ENCODE assay signal across 14 mouse cellular contexts in genomic region chr3:79879246-79879645, GRCm38 (mm10). TPM values are rescaled to one million over a fixed set of nuclear protein-coding genes. Genes with fewer than 3 reads are reported as not detected.
DNase-seq lines count a peak whose midpoint lies in the region; ATAC-seq lines count a peak whose summit lies in the region.
"Had no signal": no experiment of that assay in that cellular context is flagged by ENCODE, and none has a peak within 500 bp of the region (broad histone marks: within the 10 kb centered on the region; RNA-seq: fewer than 3 reads in every experiment).

No protein-coding gene starts in this region.

- no peak for ATAC-seq in heart, embryonic 15.5 days (replicated peaks; ENCODE audit: insufficient number of reproducible peaks, insufficient read depth, low FRiP score, low read depth)
- no peak for ATAC-seq in lung, embryonic 15.5 days (ENCODE audit: borderline replicate concordance, extremely low read depth, low FRiP score, low TSS enrichment)
- peak; percentile 91 for ATAC-seq in intestine, embryonic 16.5 days
- 0 out of 2 replicates have a peak, but pooled peaks have one; percentile 26 for ATAC-seq in neural tube, embryonic 15.5 days (ENCODE audit: low FRiP score)
- no peak for ATAC-seq in megakaryocyte-erythroid progenitor cell, adult 5-6 weeks (replicated peaks; ENCODE audit: low FRiP score, low TSS enrichment, poor library complexity, severe bottlenecking)

- intact Hi-C loops in heart, postnatal 10 days (cut with DNase I), result no loop called here

- 0 out of 2 replicates have a peak overlapping the region, but pooled peaks have one; percentile 9 for H3K4me3 ChIP-seq in heart, embryonic 15.5 days
- no peak overlapping the region for H3K4me3 ChIP-seq in lung, embryonic 15.5 days
- peak overlapping the region; percentile 17; the same call in 1 of the 2 replicates for H3K4me3 ChIP-seq in intestine, embryonic 16.5 days (ENCODE audit: low read length)
- no peak overlapping the region for H3K4me3 ChIP-seq in neural tube, embryonic 15.5 days (replicated peaks)
- H3K4me3 ChIP-seq: erythroblast, embryonic 14.5 days had no signal

- H3K36me3 ChIP-seq in heart, embryonic 15.5 days, result no peaks in the 10 kb centered on the region
- no peaks in the 10 kb centered on the region for H3K36me3 ChIP-seq in lung, embryonic 15.5 days
- no peaks in the 10 kb centered on the region for H3K36me3 ChIP-seq in intestine, embryonic 16.5 days (ENCODE audit: control insufficient read depth, insufficient read depth, low read length)
- H3K36me3 ChIP-seq in neural tube, embryonic 15.5 days, result no peaks in the 10 kb centered on the region

- WGBS in heart, embryonic 15.5 days, result 45% methylated on average over 9 of the region's 9 CpGs
- WGBS in lung, embryonic 15.5 days, result 43% methylated on average over 9 of the region's 9 CpGs
- WGBS in intestine, embryonic 16.5 days, result 28% methylated on average over 9 of the region's 9 CpGs
- WGBS in neural tube, embryonic 15.5 days, result 33% methylated on average over 9 of the region's 9 CpGs

- H3K4me2 ChIP-seq in heart, embryonic 15.5 days, result peak overlapping the region; percentile 46
- H3K4me2 ChIP-seq in lung, embryonic 15.5 days, result 0 out of 2 replicates have a peak overlapping the region, but pooled peaks have one; percentile 28
- H3K4me2 ChIP-seq in intestine, embryonic 16.5 days (ENCODE audit: low read depth, low read length), result peak overlapping the region; percentile 32
- H3K4me2 ChIP-seq in neural tube, embryonic 15.5 days, result peak overlapping the region; percentile 35

- H3K27ac ChIP-seq in heart, embryonic 15.5 days, result 0 out of 2 replicates have a peak overlapping the region, but pooled peaks have one; percentile 13
- peak overlapping the region; percentile 27; the same call in 1 of the 2 replicates for H3K27ac ChIP-seq in lung, embryonic 15.5 days
- H3K27ac ChIP-seq in intestine, embryonic 16.5 days (ENCODE audit: low read length), result peak overlapping the region; percentile 52
- H3K27ac ChIP-seq in neural tube, embryonic 15.5 days (replicated peaks), result no peak overlapping the region

- no peaks in the 10 kb centered on the region for H3K9me3 ChIP-seq in heart, embryonic 15.5 days (replicated peaks)
- no peaks in the 10 kb centered on the region for H3K9me3 ChIP-seq in lung, embryonic 15.5 days
- no peaks in the 10 kb centered on the region for H3K9me3 ChIP-seq in intestine, embryonic 16.5 days (ENCODE audit: control insufficient read depth, low read length)
- no peaks in the 10 kb centered on the region for H3K9me3 ChIP-seq in neural tube, embryonic 15.5 days (replicated peaks)

- no peak for DNase-seq in heart, postnatal 10 days
- DNase-seq in lung, postnatal 36 days, result no peak
- DNase-seq in cerebellum, adult 18-20 months, result no peak
- DNase-seq: cerebellum, postnatal 36 days; gastrocnemius, postnatal 14 days; kidney, adult 2 months; right cerebral cortex, postnatal 4 days; thymus, adult 2 months had no signal

- peak overlapping the region; percentile 27 for H3K9ac ChIP-seq in heart, embryonic 15.5 days
- no peak overlapping the region for H3K9ac ChIP-seq in lung, embryonic 15.5 days
- no peak overlapping the region for H3K9ac ChIP-seq in intestine, embryonic 16.5 days (ENCODE audit: low read depth, low read length)
- H3K9ac ChIP-seq in neural tube, embryonic 15.5 days (replicated peaks), result no peak overlapping the region

- H3K27me3 ChIP-seq in heart, embryonic 15.5 days, result no peaks in the 10 kb centered on the region
- no peaks in the 10 kb centered on the region for H3K27me3 ChIP-seq in lung, embryonic 15.5 days
- no peaks in the 10 kb centered on the region for H3K27me3 ChIP-seq in intestine, embryonic 16.5 days (replicated peaks; ENCODE audit: control insufficient read depth, insufficient read depth, low read length)
- no peaks in the 10 kb centered on the region for H3K27me3 ChIP-seq in neural tube, embryonic 15.5 days (replicated peaks)

- peaks cover 13% of the 10 kb centered on the region for H3K4me1 ChIP-seq in heart, embryonic 15.5 days (replicated peaks)
- H3K4me1 ChIP-seq in lung, embryonic 15.5 days, result peaks cover 19% of the 10 kb centered on the region; the same call in 1 of the 2 replicates
- peaks cover under 1% of the 10 kb centered on the region; the same call in 1 of the 2 replicates for H3K4me1 ChIP-seq in intestine, embryonic 16.5 days (ENCODE audit: control insufficient read depth, insufficient read depth, low read length)
- H3K4me1 ChIP-seq in neural tube, embryonic 15.5 days, result peaks cover 6% of the 10 kb centered on the region

RNA-seq across cellular contexts. Expression of gene Fam198b, which starts 5.1 kb away (rescaled TPM):
- polyA plus RNA-seq in heart, embryonic 15.5 days (2015; fragmentation: Nextera tagmentation; extraction: Ambion mirVana), result 53.3 and 64.5 TPM in 2 replicates
- 10 to 100 TPM; 73.6 to 85.2 TPM for total RNA-seq in heart, postnatal 10 days (2021)
- polyA plus RNA-seq in lung, embryonic 15.5 days (2015; fragmentation: Nextera tagmentation; extraction: Ambion mirVana), result 23.6 and 27.1 TPM in 2 replicates
- polyA plus RNA-seq in intestine, embryonic 16.5 days (2015; fragmentation: Nextera tagmentation; extraction: Ambion mirVana), result 9.3 and 13.0 TPM in 2 replicates
- polyA plus RNA-seq in neural tube, embryonic 15.5 days (2015; fragmentation: Nextera tagmentation; extraction: Ambion mirVana), result 5.2 and 8.9 TPM in 2 replicates
- not detected in 2 replicates for total RNA-seq in megakaryocyte-erythroid progenitor cell, adult 5-6 weeks (2014; fragmentation: Nextera tagmentation)
- 0.23 TPM in 1 of 2 replicates, not detected in the other for total RNA-seq in megakaryocyte-erythroid progenitor cell, adult 5-6 weeks (2017)

RNA-seq across cellular contexts. Expression of gene Tmem144, which starts 26.7 kb away (rescaled TPM):
- polyA plus RNA-seq in heart, embryonic 15.5 days (2015; fragmentation: Nextera tagmentation; extraction: Ambion mirVana), result 8.3 and 8.9 TPM in 2 replicates
- total RNA-seq in heart, postnatal 10 days (2021), result 1 to 10 TPM; 9.4 to 9.7 TPM
- polyA plus RNA-seq in lung, embryonic 15.5 days (2015; fragmentation: Nextera tagmentation; extraction: Ambion mirVana), result 4.9 and 5.2 TPM in 2 replicates
- polyA plus RNA-seq in intestine, embryonic 16.5 days (2015; fragmentation: Nextera tagmentation; extraction: Ambion mirVana), result 16.2 and 25.6 TPM in 2 replicates
- 1.5 and 1.7 TPM in 2 replicates for polyA plus RNA-seq in neural tube, embryonic 15.5 days (2015; fragmentation: Nextera tagmentation; extraction: Ambion mirVana)
- total RNA-seq in megakaryocyte-erythroid progenitor cell, adult 5-6 weeks (2014; fragmentation: Nextera tagmentation), result not detected in 2 replicates
- 0.30 TPM in 1 of 2 replicates, not detected in the other for total RNA-seq in megakaryocyte-erythroid progenitor cell, adult 5-6 weeks (2017)
- polyA plus RNA-seq: erythroblast, embryonic 14.5 days had no signal

Comparison
In these comparisons a context has a peak if more than half of its experiments do, and no peak if none do; other contexts are left out.
1. ATAC-seq: peak in intestine, embryonic 16.5 days (single experiment) and neural tube, embryonic 15.5 days (single experiment); none in heart, embryonic 15.5 days (single experiment), lung, embryonic 15.5 days (single experiment) and megakaryocyte-erythroid progenitor cell, adult 5-6 weeks (single experiment).
2. H3K4me3 ChIP-seq: peak in heart, embryonic 15.5 days (single experiment) and intestine, embryonic 16.5 days (single experiment); none in lung, embryonic 15.5 days (single experiment) and neural tube, embryonic 15.5 days (single experiment).
3. Peak in every context shown above with its lines, with median percentiles within 50 percentile points of each other: H3K4me2 ChIP-seq.